Mouse (Mus musculus) olfactory bulb, adult 2 months (tissue): ENCODE measurements around the gene Gm5431. TPM values are rescaled to one million over a fixed set of nuclear protein-coding genes. Genes with fewer than 3 reads are reported as not detected.
"Not testable (repeated sequence)": the region's sequence is repeated elsewhere in the genome, so short reads cannot be mapped to it uniquely, and the experiment has no call there.

ENCODE experiments used
- H3K27ac ChIP-seq: fragments of 200-500 bp; 2 replicates; pipeline ENCODE4 v1.5.1; 2012; ENCODE audit warnings: low read depth, low read length; ENCODE audit not compliant: insufficient read depth
- H3K4me1 ChIP-seq: fragments of 200-500 bp; 2 replicates; pipeline ENCODE4 v1.6.1; 2012; ENCODE audit warnings: low read length; ENCODE audit not compliant: control insufficient read depth, insufficient read depth
- H3K4me3 ChIP-seq: fragments of 200-500 bp; 2 replicates; pipeline ENCODE4 v1.5.1; 2012; ENCODE audit warnings: mild to moderate bottlenecking, low read depth, low read length, moderate library complexity; ENCODE audit not compliant: insufficient read depth
- CTCF ChIP-seq: fragments of 200-500 bp; IDR thresholded peaks from 2 replicates; pipeline ENCODE4 v1.5.1; 2012; ENCODE audit warnings: low read depth, mild to moderate bottlenecking, low read length, moderate library complexity; ENCODE audit not compliant: insufficient read depth
- POLR2A ChIP-seq: fragments of 200-500 bp; IDR thresholded peaks from 2 replicates; pipeline ENCODE4 v1.6.1; 2012; ENCODE audit warnings: mild to moderate bottlenecking, low read depth, low read length, moderate library complexity; ENCODE audit not compliant: insufficient read depth
- WGBS: fragments of 180-500 bp; shearing (Covaris S2); methylation state at CpG from one replicate; pipeline ENCODE4 v1.1.7; 2018; 5-methylcytosine and 5-hydroxymethylcytosine counted together
- polyA plus RNA-seq: library from polyadenylated mRNA; stranded (reverse); fragments of >200 nt; gene quantifications from 2 replicates; pipeline ENCODE4 v1.2.4, GENCODE M21; 2012; ENCODE audit warnings: low replicate concordance; ENCODE audit not compliant: missing spikeins, insufficient read depth, insufficient read length

Gm5431 gene
- polyA plus RNA-seq, 1 experiment = not detected

- no peak overlapping the region for H3K4me3 ChIP-seq
- 74% methylated on average over 1 of the region's 1 CpGs for WGBS
- no peak for TF ChIP-seq POLR2A
- TF ChIP-seq CTCF = no peak
- H3K4me1 ChIP-seq = no peaks in the 10 kb centered on the region
- no peak overlapping the region for H3K27ac ChIP-seq
These were observed 6.4 kb upstream of the Gm5431 start for GRCm38 (mm10) chr11:48908459-48908858.

GRCm38 (mm10) chr11:48901567-48901930 lies 465 bp downstream of the Gm5431 start:
- 94% methylated on average over 1 of the region's 1 CpGs for WGBS
- H3K4me3 ChIP-seq, H3K4me1 ChIP-seq, H3K27ac ChIP-seq: not testable (repeated sequence)

- WGBS = 85% methylated on average over 6 of the region's 6 CpGs
- H3K27ac ChIP-seq, H3K4me1 ChIP-seq, H3K4me3 ChIP-seq: not testable (repeated sequence)
These were observed 1.1 kb downstream of the Gm5431 start for GRCm38 (mm10) chr11:48900654-48901566.

GRCm38 (mm10) chr11:48898812-48899431 lies 3.1 kb downstream of the Gm5431 start:
- no peak overlapping the region for H3K4me3 ChIP-seq
- no peak for TF ChIP-seq POLR2A
- TF ChIP-seq CTCF = no peak
- H3K4me1 ChIP-seq = no peaks in the 10 kb centered on the region
- 66% methylated on average over 2 of the region's 2 CpGs for WGBS
- no peak overlapping the region for H3K27ac ChIP-seq

DNA sequence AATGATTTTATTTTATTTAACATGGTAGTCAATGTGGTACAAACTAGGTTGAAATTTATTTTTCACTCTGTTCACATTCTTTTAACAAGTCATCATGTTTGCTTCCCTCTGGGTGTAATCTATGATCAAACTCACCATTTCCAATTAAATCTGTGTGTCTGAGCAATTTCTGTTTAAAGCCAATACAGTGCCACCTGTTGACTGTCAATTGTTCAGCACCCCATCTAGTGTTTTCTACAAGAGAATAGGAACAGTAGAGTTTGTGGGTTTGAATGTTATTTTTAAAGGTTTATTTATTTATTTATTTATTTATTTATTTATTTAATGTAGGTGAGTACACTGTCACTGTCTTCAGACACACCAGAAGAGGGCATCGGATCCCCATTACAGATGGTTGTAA lies 25.3 kb downstream of the Gm5431 start:
- H3K27ac ChIP-seq = no peak overlapping the region
- 95% methylated on average over 1 of the region's 1 CpGs for WGBS
- H3K4me1 ChIP-seq = peaks cover 4% of the 10 kb centered on the region; the same call in 1 of the 2 replicates
- TF ChIP-seq POLR2A (no peak), CTCF (no peak)
- H3K4me3 ChIP-seq = no peak overlapping the region

DNA sequence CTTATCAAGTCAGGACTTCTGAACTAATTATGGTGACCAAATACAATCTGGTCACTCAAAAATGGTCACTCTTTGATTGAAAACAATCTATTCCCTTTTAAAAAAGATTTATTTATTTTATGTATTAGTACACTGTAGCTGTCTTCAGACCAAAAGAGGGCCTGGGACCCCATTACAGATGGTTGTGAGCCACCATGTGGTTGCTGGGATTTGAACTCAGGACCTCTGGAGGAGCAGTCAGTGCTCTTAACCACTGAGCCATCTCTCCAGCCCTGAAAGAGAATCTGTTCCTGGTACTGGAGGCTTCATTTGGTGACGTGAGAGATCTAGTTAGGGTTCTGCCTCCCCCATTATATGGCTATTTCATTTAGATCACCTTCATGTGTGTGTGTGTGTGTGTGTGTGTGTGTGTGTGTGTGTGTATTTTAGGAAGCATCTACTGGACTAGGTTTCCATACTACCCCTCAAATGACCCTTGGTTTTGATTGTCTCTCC lies 26.6 kb downstream of the Gm5431 start:
- not testable (repeated sequence) for H3K4me3 ChIP-seq, H3K27ac ChIP-seq, H3K4me1 ChIP-seq
- 90% methylated on average over 1 of the region's 1 CpGs for WGBS

DNA sequence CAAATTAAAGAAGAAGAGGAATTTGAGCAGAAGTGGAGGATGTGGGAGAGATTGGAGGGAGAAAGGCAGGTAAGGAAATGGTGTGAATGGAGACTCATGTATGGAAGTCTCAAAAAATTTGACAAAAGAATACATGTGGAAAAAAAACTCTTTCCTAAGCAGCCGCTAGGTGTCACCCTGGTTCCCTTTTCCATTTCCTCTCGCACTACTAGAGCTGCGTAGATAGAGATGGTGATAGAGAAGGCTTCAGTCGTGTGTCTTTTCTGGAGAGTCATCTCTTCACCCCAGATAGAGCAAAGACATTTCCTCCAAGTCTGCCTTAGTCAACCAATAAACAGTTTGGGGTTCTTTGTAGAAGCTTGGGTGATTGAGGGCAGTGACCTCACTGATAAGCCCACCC lies 27.5 kb downstream of the Gm5431 start:
- peaks cover 11% of the 10 kb centered on the region for H3K4me1 ChIP-seq
- H3K4me3 ChIP-seq = no peak overlapping the region
- TF ChIP-seq POLR2A (no peak), CTCF (no peak)
- 1% methylated on average over 4 of the region's 4 CpGs for WGBS
- no peak overlapping the region for H3K27ac ChIP-seq

DNA sequence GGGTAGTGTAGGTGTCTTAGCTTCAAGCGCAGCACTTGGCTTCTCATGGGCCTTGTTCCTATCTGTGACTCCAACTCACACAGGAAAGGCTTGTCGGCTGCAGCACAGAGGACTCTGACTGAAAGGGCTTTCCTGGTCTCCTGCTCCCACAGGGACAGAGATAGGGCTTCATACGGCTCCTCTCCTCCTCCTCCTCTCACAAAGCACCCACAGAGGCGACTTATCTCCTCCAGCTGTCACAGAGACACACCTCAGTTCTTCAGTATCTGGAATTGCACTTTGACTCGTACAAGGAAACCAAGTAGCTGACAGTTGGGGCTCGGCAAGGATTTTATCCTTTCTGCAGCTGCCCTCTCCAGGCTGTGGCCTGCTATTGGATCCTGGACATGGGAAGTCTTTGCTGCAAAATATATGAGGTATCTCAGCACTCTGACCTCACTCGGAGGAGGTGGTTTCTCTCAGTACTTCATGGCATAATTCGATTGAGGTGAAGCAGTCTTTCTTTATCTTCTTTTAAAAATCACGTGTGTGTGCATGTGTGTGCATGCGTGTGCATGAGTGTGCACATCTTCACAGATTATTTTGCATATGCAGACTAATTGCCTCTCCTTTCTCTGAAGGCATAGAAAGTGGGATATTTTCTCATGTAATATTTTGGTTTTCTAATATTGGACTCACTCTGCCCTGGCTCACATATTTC lies 28.3 kb downstream of the Gm5431 start:
- H3K27ac ChIP-seq = no peak overlapping the region
- no peak overlapping the region for H3K4me3 ChIP-seq
- 86% methylated on average over 10 of the region's 10 CpGs for WGBS
- TF ChIP-seq POLR2A = no peak
- no peak for TF ChIP-seq CTCF
- peaks cover 11% of the 10 kb centered on the region for H3K4me1 ChIP-seq

- Histone ChIP-seq H3K4me3 (no peak overlapping the region), H3K27ac (no peak overlapping the region), H3K4me1 (peaks cover 11% of the 10 kb centered on the region)
- TF ChIP-seq POLR2A (no peak), CTCF (no peak)
- 87% methylated on average over 7 of the region's 7 CpGs for WGBS
These were observed 29.2 kb downstream of the Gm5431 start for GRCm38 (mm10) chr11:48872695-48873300.
